Mouse (Mus musculus) limb, embryonic 14.5 days (tissue): Measurements from ENCODE around the gene Gm49318. TPM values are rescaled to one million over a fixed set of nuclear protein-coding genes. Genes with fewer than 3 reads are reported as not detected.

Source experiments
- ATAC-seq: fragments of 200-750 bp; cut with Nextera tagmentation; 2 replicates; pipeline ENCODE4 v1.8.0; 2017; ENCODE audit warnings: low read depth, moderate number of reproducible peaks, moderate TSS enrichment; ENCODE audit not compliant: low FRiP score
- DNase-seq: peaks from one replicate; pipeline ENCODE4 v3.0.0-alpha.2; 2015; ENCODE audit warnings: low spot score
- H3K27ac ChIP-seq: fragments of 300-500 bp; sonication (generic); replicated peaks from 2 replicates; pipeline ENCODE4 v1.5.1; 2014; ENCODE audit warnings: low read depth, mild to moderate bottlenecking, low read length, moderate library complexity, mixed read lengths
- H3K27me3 ChIP-seq: fragments of 300-500 bp; sonication (generic); 2 replicates; pipeline ENCODE4 v1.6.1; 2014; ENCODE audit warnings: low read length, mixed read lengths; ENCODE audit not compliant: control insufficient read depth, insufficient read depth
- H3K36me3 ChIP-seq: fragments of 300-500 bp; sonication (generic); 2 replicates; pipeline ENCODE4 v1.6.1; 2014; ENCODE audit warnings: mild to moderate bottlenecking, low read length, moderate library complexity, mixed read lengths; ENCODE audit not compliant: control insufficient read depth, insufficient read depth
- H3K4me1 ChIP-seq: fragments of 300-500 bp; sonication (generic); 2 replicates; pipeline ENCODE4 v1.6.1; 2014; ENCODE audit warnings: antibody characterized with exemption, low read length, mixed read lengths; ENCODE audit not compliant: control insufficient read depth, insufficient read depth
- H3K4me2 ChIP-seq: fragments of 300-500 bp; sonication (generic); replicated peaks from 2 replicates; pipeline ENCODE4 v1.6.1; 2014; ENCODE audit warnings: low read depth, mild to moderate bottlenecking, low read length, moderate library complexity; ENCODE audit not compliant: severe bottlenecking
- H3K4me3 ChIP-seq: fragments of 300-500 bp; sonication (generic); replicated peaks from 2 replicates; pipeline ENCODE4 v1.5.1; 2014; ENCODE audit warnings: low read length
- H3K9ac ChIP-seq: fragments of 300-500 bp; sonication (generic); 2 replicates; pipeline ENCODE4 v1.6.1; 2014; ENCODE audit warnings: mild to moderate bottlenecking, low read depth, low read length, moderate library complexity; ENCODE audit not compliant: severe bottlenecking
- H3K9me3 ChIP-seq: fragments of 300-500 bp; sonication (generic); 2 replicates; pipeline ENCODE4 v1.6.1; 2016; ENCODE audit warnings: low read length; ENCODE audit not compliant: control insufficient read depth
- POLR2A ChIP-seq: fragments of 200-500 bp; IDR thresholded peaks from 2 replicates; pipeline ENCODE4 v1.8.0; 2012; ENCODE audit warnings: inconsistent platforms, mild to moderate bottlenecking, moderate library complexity, borderline replicate concordance; ENCODE audit not compliant: insufficient read depth, insufficient read length; ENCODE audit errors: extremely low read depth
- WGBS: fragments of 180-500 bp; shearing (Covaris S2); extraction: QIAGEN DNeasy Blood & Tissue Kit; methylation state at CpG from one replicate; pipeline ENCODE4 v1.1.7; 2014; 5-methylcytosine and 5-hydroxymethylcytosine counted together
- polyA plus RNA-seq, 2 experiments: library from polyadenylated mRNA; depleted of rRNA in 1 of 2; stranded (reverse) in 1 of 2; unstranded in 1 of 2; fragments of >200 nt; fragmentation: Nextera tagmentation in 1 of 2; extraction: Ambion mirVana in 1 of 2; gene quantifications; 2 replicates each; pipeline versions ENCODE4 v1.2.1 to v1.2.3; 2012 to 2014

Gm49318 gene
- polyA plus RNA-seq, 2 experiments, result not detected

GRCm38 (mm10) chr9:22058011-22058424, 13.0 kb downstream of the Gm49318 start:
- H3K27me3 ChIP-seq, result peaks cover 28% of the 10 kb centered on the region
- H3K9me3 ChIP-seq, result no peaks in the 10 kb centered on the region
- ATAC-seq, result no peak
- no peak for DNase-seq
- no peaks in the 10 kb centered on the region for H3K4me1 ChIP-seq
- WGBS, result 92% methylated on average over 8 of the region's 9 CpGs
- H3K27ac ChIP-seq, result no peak overlapping the region
- H3K36me3 ChIP-seq, result peaks cover 36% of the 10 kb centered on the region
- no peak for TF ChIP-seq POLR2A
- H3K4me2 ChIP-seq, result no peak overlapping the region
- H3K4me3 ChIP-seq, result no peak overlapping the region
- no peak overlapping the region for H3K9ac ChIP-seq

- TF ChIP-seq POLR2A, result no peak
- no peak overlapping the region for H3K9ac ChIP-seq
- no peak overlapping the region for H3K27ac ChIP-seq
- ATAC-seq (no peak), DNase-seq (no peak)
- peaks cover 31% of the 10 kb centered on the region for H3K36me3 ChIP-seq
- H3K9me3 ChIP-seq, result no peaks in the 10 kb centered on the region
- H3K4me2 ChIP-seq, result no peak overlapping the region
- no peak overlapping the region for H3K4me3 ChIP-seq
- H3K27me3 ChIP-seq, result peaks cover 38% of the 10 kb centered on the region
- no peaks in the 10 kb centered on the region for H3K4me1 ChIP-seq
- 86% methylated on average over 6 of the region's 9 CpGs for WGBS
Observed at GRCm38 (mm10) chr9:22057031-22057517, 14.0 kb downstream of the Gm49318 start.

- no peak overlapping the region for H3K4me2 ChIP-seq
- ATAC-seq (no peak), DNase-seq (no peak)
- no peaks in the 10 kb centered on the region for H3K9me3 ChIP-seq
- 76% methylated on average over 9 of the region's 9 CpGs for WGBS
- peaks cover 26% of the 10 kb centered on the region for H3K36me3 ChIP-seq
- H3K27me3 ChIP-seq, result peaks cover 44% of the 10 kb centered on the region
- no peak overlapping the region for H3K9ac ChIP-seq
- H3K4me1 ChIP-seq, result peaks cover 1% of the 10 kb centered on the region; the same call in 1 of the 2 replicates
- no peak for TF ChIP-seq POLR2A
- no peak overlapping the region for H3K4me3 ChIP-seq
- no peak overlapping the region for H3K27ac ChIP-seq
Observed at GRCm38 (mm10) chr9:22056303-22056910, 14.7 kb downstream of the Gm49318 start.

GRCm38 (mm10) chr9:22055713-22056112, 15.3 kb downstream of the Gm49318 start:
- no peak overlapping the region for H3K4me2 ChIP-seq
- peaks cover 8% of the 10 kb centered on the region for H3K4me1 ChIP-seq
- WGBS, result 34% methylated on average over 29 of the region's 29 CpGs
- no peak overlapping the region for H3K27ac ChIP-seq
- H3K4me3 ChIP-seq, result no peak overlapping the region
- no peak for DNase-seq
- no peaks in the 10 kb centered on the region for H3K9me3 ChIP-seq
- TF ChIP-seq POLR2A, result no peak
- peaks cover 23% of the 10 kb centered on the region for H3K36me3 ChIP-seq
- no peak for ATAC-seq
- no peak overlapping the region for H3K9ac ChIP-seq
- H3K27me3 ChIP-seq, result peaks cover 51% of the 10 kb centered on the region

- no peak for ATAC-seq
- 3% methylated on average over 32 of the region's 32 CpGs for WGBS
- no peak for TF ChIP-seq POLR2A
- Histone ChIP-seq H3K4me1 (peaks cover 13% of the 10 kb centered on the region), H3K9ac (no peak overlapping the region), H3K36me3 (peaks cover 21% of the 10 kb centered on the region), H3K4me2 (no peak overlapping the region), H3K9me3 (no peaks in the 10 kb centered on the region), H3K27ac (no peak overlapping the region), H3K4me3 (no peak overlapping the region), H3K27me3 (peaks cover 63% of the 10 kb centered on the region)
- peak; percentile 61 for DNase-seq
Observed at GRCm38 (mm10) chr9:22054411-22055076, 16.5 kb downstream of the Gm49318 start.
